Mouse (Mus musculus): ENCODE data around the gene Slc1a1. TPM values are rescaled to one million over a fixed set of nuclear protein-coding genes. Genes with fewer than 3 reads are reported as not detected.

The Slc1a1 gene
- polyA plus RNA-seq, 1 experiment from 2014 or later = 2.2 TPM

GRCm38 (mm10) chr19:28860246-28860645, 25.4 kb downstream of the Slc1a1 start:
- Histone ChIP-seq H3K36me3 (no peaks in the 10 kb centered on the region), H3K4me1 (no peaks in the 10 kb centered on the region), H3K9me3 (no peaks in the 10 kb centered on the region), H3K9ac (no peak overlapping the region), H3K4me3 (no peak overlapping the region), H3K27ac (no peak overlapping the region), H3K27me3 (0 out of 2 replicates have a peak, but pooled peaks cover 3% of the 10 kb centered on the region), H3K4me2 (no peak overlapping the region)
- 84% methylated on average over 2 of the region's 2 CpGs for whole genome bisulfite sequencing
- no peak for ATAC-seq (ENCODE audit: insufficient number of reproducible peaks, insufficient read depth, low FRiP score, low TSS enrichment, low read depth)

GRCm38 (mm10) chr19:28863626-28864025, 28.8 kb downstream of the Slc1a1 start:
- H3K9ac ChIP-seq = no peak overlapping the region
- no peak overlapping the region for H3K27ac ChIP-seq
- no peak overlapping the region for H3K4me2 ChIP-seq
- 79% methylated on average over 10 of the region's 10 CpGs for WGBS
- H3K27me3 ChIP-seq = peaks cover 3% of the 10 kb centered on the region; the same call in 1 of the 2 replicates
- no peak for ATAC-seq (ENCODE audit: insufficient number of reproducible peaks, insufficient read depth, low FRiP score, low TSS enrichment, low read depth)
- H3K4me1 ChIP-seq = peaks cover 5% of the 10 kb centered on the region; the same call in 1 of the 2 replicates
- no peaks in the 10 kb centered on the region for H3K9me3 ChIP-seq
- H3K36me3 ChIP-seq = no peaks in the 10 kb centered on the region
- no peak overlapping the region for H3K4me3 ChIP-seq

- no peaks in the 10 kb centered on the region for H3K9me3 ChIP-seq
- no peak overlapping the region for H3K27ac ChIP-seq
- peaks cover 3% of the 10 kb centered on the region; the same call in 1 of the 2 replicates for H3K27me3 ChIP-seq
- H3K4me1 ChIP-seq = peaks cover 5% of the 10 kb centered on the region; the same call in 1 of the 2 replicates
- H3K36me3 ChIP-seq = no peaks in the 10 kb centered on the region
- H3K4me2 ChIP-seq = no peak overlapping the region
- H3K4me3 ChIP-seq = no peak overlapping the region
- no peak for ATAC-seq (ENCODE audit: insufficient number of reproducible peaks, insufficient read depth, low FRiP score, low TSS enrichment, low read depth)
- whole genome bisulfite sequencing = 29% methylated on average over 6 of the region's 6 CpGs
- no peak overlapping the region for H3K9ac ChIP-seq
These were observed 30.1 kb downstream of the Slc1a1 start for GRCm38 (mm10) chr19:28864981-28865380.

- H3K9me3 ChIP-seq = no peaks in the 10 kb centered on the region
- peaks cover 3% of the 10 kb centered on the region; the same call in 1 of the 2 replicates for H3K27me3 ChIP-seq
- WGBS = 71% methylated on average over 1 of the region's 1 CpGs
- H3K4me3 ChIP-seq = no peak overlapping the region
- peaks cover 5% of the 10 kb centered on the region; the same call in 1 of the 2 replicates for H3K4me1 ChIP-seq
- no peak for ATAC-seq (ENCODE audit: insufficient number of reproducible peaks, insufficient read depth, low FRiP score, low TSS enrichment, low read depth)
- H3K27ac ChIP-seq = no peak overlapping the region
- no peak overlapping the region for H3K4me2 ChIP-seq
- no peaks in the 10 kb centered on the region for H3K36me3 ChIP-seq
- no peak overlapping the region for H3K9ac ChIP-seq
These were observed 30.7 kb downstream of the Slc1a1 start for GRCm38 (mm10) chr19:28865501-28865900.

GRCm38 (mm10) chr19:28869251-28869855, 34.5 kb downstream of the Slc1a1 start:
- no peak overlapping the region for H3K4me2 ChIP-seq
- H3K4me1 ChIP-seq = peaks cover 5% of the 10 kb centered on the region; the same call in 1 of the 2 replicates
- H3K9ac ChIP-seq = no peak overlapping the region
- ATAC-seq (ENCODE audit: insufficient number of reproducible peaks, insufficient read depth, low FRiP score, low TSS enrichment, low read depth) = no peak
- H3K27me3 ChIP-seq = peaks cover 6% of the 10 kb centered on the region
- no peak overlapping the region for H3K27ac ChIP-seq
- no peaks in the 10 kb centered on the region for H3K9me3 ChIP-seq
- no peak overlapping the region for H3K4me3 ChIP-seq
- H3K36me3 ChIP-seq = no peaks in the 10 kb centered on the region
- 87% methylated on average over 6 of the region's 6 CpGs for WGBS

GRCm38 (mm10) chr19:28870351-28870750, 35.5 kb downstream of the Slc1a1 start:
- Histone ChIP-seq H3K4me1 (peaks cover 5% of the 10 kb centered on the region; the same call in 1 of the 2 replicates), H3K27me3 (peaks cover 6% of the 10 kb centered on the region), H3K4me2 (no peak overlapping the region), H3K27ac (no peak overlapping the region), H3K36me3 (no peaks in the 10 kb centered on the region), H3K4me3 (no peak overlapping the region), H3K9ac (no peak overlapping the region), H3K9me3 (no peaks in the 10 kb centered on the region)
- no peak for ATAC-seq (ENCODE audit: insufficient number of reproducible peaks, insufficient read depth, low FRiP score, low TSS enrichment, low read depth)
- 50% methylated on average over 2 of the region's 2 CpGs for WGBS

- Histone ChIP-seq H3K4me3 (no peak overlapping the region), H3K4me1 (0 out of 2 replicates have a peak, but pooled peaks cover 2% of the 10 kb centered on the region), H3K4me2 (no peak overlapping the region), H3K9ac (no peak overlapping the region), H3K27ac (no peak overlapping the region), H3K27me3 (no peaks in the 10 kb centered on the region), H3K9me3 (no peaks in the 10 kb centered on the region), H3K36me3 (no peaks in the 10 kb centered on the region)
- ATAC-seq (ENCODE audit: insufficient number of reproducible peaks, insufficient read depth, low FRiP score, low TSS enrichment, low read depth) = no peak
- 74% methylated on average over 2 of the region's 2 CpGs for WGBS
These were observed 44.6 kb downstream of the Slc1a1 start for GRCm38 (mm10) chr19:28879476-28879875.

GRCm38 (mm10) chr19:28883126-28883525, 48.3 kb downstream of the Slc1a1 start:
- WGBS = 48% methylated on average over 1 of the region's 1 CpGs
- H3K4me2 ChIP-seq = no peak overlapping the region
- no peaks in the 10 kb centered on the region for H3K36me3 ChIP-seq
- H3K9me3 ChIP-seq = no peaks in the 10 kb centered on the region
- no peak overlapping the region for H3K9ac ChIP-seq
- no peak for ATAC-seq (ENCODE audit: insufficient number of reproducible peaks, insufficient read depth, low FRiP score, low TSS enrichment, low read depth)
- no peaks in the 10 kb centered on the region for H3K27me3 ChIP-seq
- H3K27ac ChIP-seq = no peak overlapping the region
- no peak overlapping the region for H3K4me3 ChIP-seq
- 0 out of 2 replicates have a peak, but pooled peaks cover 2% of the 10 kb centered on the region for H3K4me1 ChIP-seq

- Histone ChIP-seq H3K36me3 (no peaks in the 10 kb centered on the region), H3K27ac (no peak overlapping the region), H3K4me3 (no peak overlapping the region), H3K4me2 (no peak overlapping the region), H3K9ac (no peak overlapping the region), H3K27me3 (no peaks in the 10 kb centered on the region), H3K9me3 (no peaks in the 10 kb centered on the region), H3K4me1 (0 out of 2 replicates have a peak, but pooled peaks cover 3% of the 10 kb centered on the region)
- no peak for ATAC-seq (ENCODE audit: insufficient number of reproducible peaks, insufficient read depth, low FRiP score, low TSS enrichment, low read depth)
- 71% methylated on average over 1 of the region's 1 CpGs for WGBS
These were observed 53.6 kb downstream of the Slc1a1 start for GRCm38 (mm10) chr19:28888496-28888895.

GRCm38 (mm10) chr19:28889251-28889650, 54.4 kb downstream of the Slc1a1 start:
- H3K4me3 ChIP-seq = no peak overlapping the region
- H3K27ac ChIP-seq = no peak overlapping the region
- no peaks in the 10 kb centered on the region for H3K36me3 ChIP-seq
- no peaks in the 10 kb centered on the region for H3K27me3 ChIP-seq
- WGBS = 77% methylated on average over 2 of the region's 3 CpGs
- no peak overlapping the region for H3K4me2 ChIP-seq
- no peaks in the 10 kb centered on the region for H3K9me3 ChIP-seq
- no peak for ATAC-seq (ENCODE audit: insufficient number of reproducible peaks, insufficient read depth, low FRiP score, low TSS enrichment, low read depth)
- H3K9ac ChIP-seq = no peak overlapping the region
- H3K4me1 ChIP-seq = 0 out of 2 replicates have a peak, but pooled peaks cover 3% of the 10 kb centered on the region

GRCm38 (mm10) chr19:28891238-28891637, 56.4 kb downstream of the Slc1a1 start:
- no peak for ATAC-seq (ENCODE audit: insufficient number of reproducible peaks, insufficient read depth, low FRiP score, low TSS enrichment, low read depth)
- Histone ChIP-seq H3K27ac (no peak overlapping the region), H3K27me3 (no peaks in the 10 kb centered on the region), H3K4me2 (no peak overlapping the region), H3K9me3 (no peaks in the 10 kb centered on the region), H3K36me3 (no peaks in the 10 kb centered on the region), H3K9ac (no peak overlapping the region), H3K4me3 (no peak overlapping the region), H3K4me1 (0 out of 2 replicates have a peak, but pooled peaks cover 3% of the 10 kb centered on the region)
- 70% methylated on average over 5 of the region's 5 CpGs for WGBS

GRCm38 (mm10) chr19:28891864-28892263, 57.0 kb downstream of the Slc1a1 start:
- H3K4me1 ChIP-seq = 0 out of 2 replicates have a peak, but pooled peaks cover 3% of the 10 kb centered on the region
- no peak for ATAC-seq (ENCODE audit: insufficient number of reproducible peaks, insufficient read depth, low FRiP score, low TSS enrichment, low read depth)
- no peaks in the 10 kb centered on the region for H3K9me3 ChIP-seq
- H3K27me3 ChIP-seq = no peaks in the 10 kb centered on the region
- H3K9ac ChIP-seq = no peak overlapping the region
- H3K27ac ChIP-seq = no peak overlapping the region
- no peak overlapping the region for H3K4me3 ChIP-seq
- whole genome bisulfite sequencing = 89% methylated on average over 1 of the region's 1 CpGs
- no peak overlapping the region for H3K4me2 ChIP-seq
- no peaks in the 10 kb centered on the region for H3K36me3 ChIP-seq
